Mouse (Mus musculus): Measurements from ENCODE around the gene Rarres1. TPM values are rescaled to one million over a fixed set of nuclear protein-coding genes. Genes with fewer than 3 reads are reported as not detected.

Rarres1 gene
- polyA plus RNA-seq, 1 experiment from 2014 or later = 1.4 TPM

DNA sequence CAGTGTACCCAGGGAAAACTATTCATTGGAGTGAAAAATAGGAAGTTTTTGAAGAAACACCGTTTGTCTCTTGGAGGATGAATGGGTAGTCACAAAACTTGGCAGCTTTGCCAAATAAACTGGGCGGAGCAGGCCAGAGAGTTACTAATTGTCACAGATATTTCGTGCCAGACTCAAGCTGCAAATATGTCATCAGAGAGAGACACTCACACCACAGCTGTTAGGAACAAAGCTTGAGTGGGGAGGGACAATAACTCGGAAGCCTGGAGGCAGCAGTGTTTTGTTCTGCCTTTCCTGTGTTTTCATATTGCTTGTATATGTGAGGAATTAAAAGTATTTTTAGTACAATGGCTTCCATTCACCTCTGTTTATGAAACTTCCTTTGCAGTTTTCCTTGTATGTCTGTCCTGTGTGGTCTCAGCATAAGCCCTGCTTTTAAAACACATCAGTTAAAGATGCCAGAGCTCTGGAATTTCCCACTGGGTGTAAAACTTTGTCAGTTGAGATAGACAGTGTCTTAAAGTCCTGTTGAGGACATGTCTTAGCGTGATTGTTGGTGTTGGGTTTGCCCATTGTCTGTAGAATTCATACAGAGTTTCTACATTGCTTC, 64.6 kb downstream of the Rarres1 start:
- no peak overlapping the region for H3K4me3 ChIP-seq (replicated peaks)
- H3K36me3 ChIP-seq = peaks cover 78% of the 10 kb centered on the region
- whole genome bisulfite sequencing = 94% methylated on average over 5 of the region's 5 CpGs
- no peaks in the 10 kb centered on the region for H3K4me1 ChIP-seq (replicated peaks)
- no peak overlapping the region for H3K27ac ChIP-seq
- ATAC-seq = no peak
- H3K27me3 ChIP-seq = no peaks in the 10 kb centered on the region
- H3K9me3 ChIP-seq = no peaks in the 10 kb centered on the region
- H3K9ac ChIP-seq (replicated peaks) = no peak overlapping the region
- H3K4me2 ChIP-seq (replicated peaks) = no peak overlapping the region

- H3K27ac ChIP-seq = no peak overlapping the region
- no peak overlapping the region for H3K4me3 ChIP-seq (replicated peaks)
- no peak overlapping the region for H3K9ac ChIP-seq (replicated peaks)
- 95% methylated on average over 21 of the region's 21 CpGs for WGBS
- H3K4me2 ChIP-seq (replicated peaks) = no peak overlapping the region
- ATAC-seq = no peak
- peaks cover 78% of the 10 kb centered on the region for H3K36me3 ChIP-seq
- no peaks in the 10 kb centered on the region for H3K9me3 ChIP-seq
- H3K27me3 ChIP-seq = no peaks in the 10 kb centered on the region
- no peaks in the 10 kb centered on the region for H3K4me1 ChIP-seq (replicated peaks)
Measured at GRCm38 (mm10) chr3:67449660-67450059, 65.7 kb downstream of the Rarres1 start.

DNA sequence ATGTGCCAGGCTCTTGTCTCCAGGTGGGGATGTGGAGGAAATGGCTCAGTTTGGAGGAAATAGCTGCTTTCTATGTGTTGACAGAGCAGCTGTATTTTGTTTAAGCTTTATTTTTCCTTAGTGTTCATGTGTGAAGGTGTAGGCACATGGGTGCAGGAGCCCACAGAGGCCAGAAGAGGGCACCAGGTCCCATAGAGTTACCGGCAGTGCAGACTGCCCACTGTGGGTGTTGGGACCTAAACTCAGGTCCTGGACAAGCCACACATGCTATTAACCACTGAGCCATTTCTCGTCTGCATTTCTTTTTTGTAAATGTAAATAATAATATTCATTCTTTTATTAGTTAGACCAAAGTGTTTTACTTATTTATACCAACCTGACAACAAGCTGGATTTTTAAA, 68.2 kb downstream of the Rarres1 start:
- no peak overlapping the region for H3K9ac ChIP-seq (replicated peaks)
- H3K4me1 ChIP-seq (replicated peaks) = no peaks in the 10 kb centered on the region
- ATAC-seq = no peak
- peaks cover 76% of the 10 kb centered on the region for H3K36me3 ChIP-seq
- no peak overlapping the region for H3K4me3 ChIP-seq (replicated peaks)
- H3K9me3 ChIP-seq = no peaks in the 10 kb centered on the region
- 96% methylated on average over 2 of the region's 2 CpGs for WGBS
- no peaks in the 10 kb centered on the region for H3K27me3 ChIP-seq
- H3K27ac ChIP-seq = no peak overlapping the region
- no peak overlapping the region for H3K4me2 ChIP-seq (replicated peaks)

DNA sequence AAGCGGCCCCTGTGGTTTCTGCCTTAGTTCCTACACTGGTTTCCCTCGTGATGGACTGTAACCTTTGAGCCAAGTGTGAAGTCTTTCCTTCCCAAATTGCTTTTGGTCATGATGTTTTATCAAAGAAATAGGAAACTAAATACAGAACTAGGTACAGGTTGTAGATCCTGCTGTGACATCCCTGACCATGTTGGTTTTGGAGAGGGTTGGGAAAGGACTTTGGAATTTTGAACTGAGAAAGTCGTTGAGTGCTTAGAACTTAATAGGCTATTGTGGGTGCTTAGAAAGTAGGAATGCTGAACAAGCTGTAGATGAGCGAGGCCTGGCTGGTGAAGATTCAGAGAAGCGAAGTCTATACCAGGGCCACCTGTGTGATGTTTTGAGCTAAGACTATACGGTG, 81.3 kb downstream of the Rarres1 start:
- no peaks in the 10 kb centered on the region for H3K27me3 ChIP-seq
- H3K4me1 ChIP-seq (replicated peaks) = peaks cover 10% of the 10 kb centered on the region
- no peak overlapping the region for H3K4me3 ChIP-seq (replicated peaks)
- ATAC-seq = no peak
- H3K36me3 ChIP-seq = peaks cover 66% of the 10 kb centered on the region
- no peaks in the 10 kb centered on the region for H3K9me3 ChIP-seq
- H3K27ac ChIP-seq = no peak overlapping the region
- WGBS = 94% methylated on average over 6 of the region's 6 CpGs
- H3K9ac ChIP-seq (replicated peaks) = no peak overlapping the region
- H3K4me2 ChIP-seq (replicated peaks) = no peak overlapping the region

GRCm38 (mm10) chr3:67429999-67430380, 85.3 kb downstream of the Rarres1 start, which contains the start of gene Gfm1:
TSS of gene Gfm1 (plus strand) at chr3:67430096.
- H3K36me3 ChIP-seq = peaks cover 30% of the 10 kb centered on the region
- peak within 1 kb of the TSS; percentile 88 for H3K9ac ChIP-seq (replicated peaks)
- under 1% methylated on average over 24 of the region's 24 CpGs for WGBS
- H3K27ac ChIP-seq = no peak within 1 kb of the TSS
- peaks cover 10% of the 10 kb centered on the region for H3K4me1 ChIP-seq (replicated peaks)
- peak; percentile 97 for ATAC-seq
- no peaks in the 10 kb centered on the region for H3K27me3 ChIP-seq
- H3K4me3 ChIP-seq (replicated peaks) = peak within 1 kb of the TSS; percentile 89
- H3K4me2 ChIP-seq (replicated peaks) = peak within 1 kb of the TSS; percentile 91
- peaks cover 16% of the 10 kb centered on the region; the same call in 1 of the 2 replicates for H3K9me3 ChIP-seq

DNA sequence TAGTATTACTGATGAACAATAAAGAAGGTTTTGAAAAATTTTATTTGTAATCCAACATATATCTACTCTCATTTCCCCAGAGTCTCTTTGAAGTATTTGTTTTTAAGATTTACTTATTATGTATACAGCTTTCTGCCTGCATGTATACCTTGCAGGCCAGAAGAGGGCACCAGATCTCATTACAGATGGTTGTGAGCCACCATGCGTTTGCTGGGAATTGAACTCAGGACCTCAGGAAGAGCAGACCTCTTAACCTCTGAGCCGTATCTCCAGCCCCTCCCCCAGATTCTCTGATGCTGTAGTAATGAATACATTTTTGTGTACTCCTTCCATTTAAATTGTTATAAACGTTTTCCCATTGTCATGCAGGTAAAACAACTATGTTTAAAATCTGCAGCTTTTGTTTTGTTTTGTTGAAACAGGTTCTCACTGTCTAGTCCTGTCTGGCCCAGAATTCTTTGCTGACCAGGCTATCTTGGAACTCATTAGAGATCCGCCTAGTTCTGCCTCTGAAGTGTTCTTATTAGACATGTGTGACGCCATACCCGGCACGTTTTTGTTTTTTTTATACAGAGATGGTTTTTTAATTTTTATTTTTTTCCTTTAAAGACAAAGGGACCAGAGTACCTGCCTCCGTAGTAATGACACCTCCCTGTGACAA, 85.9 kb downstream of the Rarres1 start:
- Histone ChIP-seq H3K9me3 (peaks cover 16% of the 10 kb centered on the region; the same call in 1 of the 2 replicates), H3K4me2 (replicated peaks) (peak overlapping the region; percentile 91), H3K36me3 (peaks cover 26% of the 10 kb centered on the region), H3K4me3 (replicated peaks) (peak overlapping the region; percentile 89), H3K9ac (replicated peaks) (no peak overlapping the region), H3K27me3 (no peaks in the 10 kb centered on the region), H3K4me1 (replicated peaks) (peaks cover 10% of the 10 kb centered on the region), H3K27ac (no peak overlapping the region)
- peak; percentile 87; the same call in 1 of the 2 replicates for ATAC-seq
- WGBS = 33% methylated on average over 8 of the region's 8 CpGs

Other genes with a start within 250 kb of the Rarres1 start
- 29.3 and 31.9 TPM in 2 replicates for gene Mlf1, start 141.4 kb downstream of the Rarres1 start, polyA plus RNA-seq (2015; fragmentation: Nextera tagmentation; extraction: Ambion mirVana)
- not detected in 2 replicates for gene Gm17402, start 140.4 kb downstream of the Rarres1 start, polyA plus RNA-seq (2015; fragmentation: Nextera tagmentation; extraction: Ambion mirVana)
- 32.2 and 36.4 TPM in 2 replicates for gene Gfm1, start 85.4 kb downstream of the Rarres1 start, polyA plus RNA-seq (2015; fragmentation: Nextera tagmentation; extraction: Ambion mirVana)
- 159 and 186 TPM in 2 replicates for gene Lxn, start 51.6 kb downstream of the Rarres1 start, polyA plus RNA-seq (2015; fragmentation: Nextera tagmentation; extraction: Ambion mirVana)
- 40.1 and 41.2 TPM in 2 replicates for gene Mfsd1, start 67.2 kb upstream of the Rarres1 start, polyA plus RNA-seq (2015; fragmentation: Nextera tagmentation; extraction: Ambion mirVana)